31 mouse cellular contexts compared by ENCODE assay signal in the genomic region with DNA sequence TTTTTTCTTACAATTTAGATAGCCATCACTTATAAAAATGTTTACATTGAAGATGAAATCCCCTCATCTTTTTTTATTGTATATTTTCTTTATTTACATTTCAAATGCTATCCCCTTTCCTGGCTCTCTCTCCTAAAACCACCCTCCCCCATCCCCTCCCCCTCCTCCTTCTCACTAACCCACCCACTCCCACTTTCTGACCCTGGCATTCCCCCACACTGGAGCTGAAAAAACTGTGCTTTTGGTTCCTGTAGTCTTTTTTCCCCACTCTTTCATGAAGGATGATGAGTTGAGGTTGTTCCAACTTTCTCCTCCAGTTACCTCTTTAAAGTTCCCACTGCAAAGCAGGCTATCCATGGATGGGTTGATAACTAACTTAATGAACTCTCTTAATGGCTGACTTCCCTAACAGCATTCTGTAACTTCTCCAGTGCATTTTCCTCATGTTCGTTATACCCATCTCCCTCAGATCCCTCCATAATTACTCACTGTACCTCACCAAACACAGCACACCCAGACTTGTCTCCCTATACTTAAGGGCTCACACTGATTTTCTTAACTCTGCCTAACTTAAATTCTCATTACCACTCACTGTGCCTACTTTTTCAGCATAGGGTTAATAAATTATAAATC.
A peak's percentile ranks its signal among the peaks of the same experiment; 100 is the strongest.
DNase-seq lines count a peak whose midpoint lies in the region; ATAC-seq and TF ChIP-seq lines count a peak whose summit lies in the region.
"Had no signal": no experiment of that assay in that cellular context is flagged by ENCODE, and none has a peak within 500 bp of the region (broad histone marks: within the 10 kb centered on the region; RNA-seq: fewer than 3 reads in every experiment).

No protein-coding gene starts in this region.

- no peaks in the 10 kb centered on the region for H3K4me1 ChIP-seq in intestine, embryonic 15.5 days (replicated peaks)
- H3K4me1 ChIP-seq in intestine, embryonic 16.5 days (ENCODE audit: control insufficient read depth, insufficient read depth, low read length): 0 out of 2 replicates have a peak, but pooled peaks cover 2% of the 10 kb centered on the region
- H3K4me1 ChIP-seq in lung, embryonic 14.5 days (ENCODE audit: insufficient read depth): no peaks in the 10 kb centered on the region
- no peaks in the 10 kb centered on the region for H3K4me1 ChIP-seq in kidney, embryonic 14.5 days (ENCODE audit: control insufficient read depth, insufficient read depth, low read length)
- H3K4me1 ChIP-seq: embryonic facial prominence, embryonic 13.5 days; forebrain, embryonic 10.5 days; forebrain, embryonic 15.5 days; hindbrain, embryonic 13.5 days; limb, embryonic 13.5 days; liver, embryonic 12.5 days; midbrain, embryonic 13.5 days; neural tube, embryonic 13.5 days had no signal

- peak; percentile 40 for DNase-seq in lung, embryonic 14.5 days
- DNase-seq in lung, postnatal 14 days: no peak
- DNase-seq in kidney, postnatal 14 days: peak; percentile 6
- no peak for DNase-seq in ovary, postnatal 10 days (ENCODE audit: low spot score)
- DNase-seq: adrenal gland, postnatal 25 days; cerebellum, adult 11-12 months; cerebellum, adult 9-11 months; embryo, embryonic 11 days; gastrocnemius, adult 2 months; gastrocnemius, postnatal 36 days; heart, adult 2 months; heart, postnatal 4 days; lung, adult 18-20 months; retina, postnatal 1 day; right cerebral cortex, postnatal 14 days; thymus, postnatal 14 days had no signal

- H3K27me3 ChIP-seq in intestine, embryonic 15.5 days (replicated peaks): no peaks in the 10 kb centered on the region
- no peaks in the 10 kb centered on the region for H3K27me3 ChIP-seq in intestine, embryonic 16.5 days (replicated peaks; ENCODE audit: control insufficient read depth, insufficient read depth, low read length)
- no peaks in the 10 kb centered on the region for H3K27me3 ChIP-seq in lung, embryonic 14.5 days (ENCODE audit: insufficient read depth, low read length)
- no peaks in the 10 kb centered on the region for H3K27me3 ChIP-seq in kidney, embryonic 14.5 days (ENCODE audit: control insufficient read depth, insufficient read depth, low read length)
- H3K27me3 ChIP-seq: embryonic facial prominence, embryonic 13.5 days; forebrain, embryonic 15.5 days; hindbrain, embryonic 13.5 days; limb, embryonic 13.5 days; liver, embryonic 12.5 days; midbrain, embryonic 13.5 days; neural tube, embryonic 13.5 days had no signal

- no peaks in the 10 kb centered on the region for H3K36me3 ChIP-seq in intestine, embryonic 15.5 days
- no peaks in the 10 kb centered on the region for H3K36me3 ChIP-seq in intestine, embryonic 16.5 days (ENCODE audit: control insufficient read depth, insufficient read depth, low read length)
- H3K36me3 ChIP-seq in lung, embryonic 14.5 days (ENCODE audit: insufficient read depth): no peaks in the 10 kb centered on the region
- no peaks in the 10 kb centered on the region for H3K36me3 ChIP-seq in kidney, embryonic 14.5 days (ENCODE audit: control insufficient read depth, insufficient read depth, low read length)
- H3K36me3 ChIP-seq: embryonic facial prominence, embryonic 13.5 days; forebrain, embryonic 10.5 days; forebrain, embryonic 15.5 days; hindbrain, embryonic 13.5 days; limb, embryonic 13.5 days; liver, embryonic 12.5 days; midbrain, embryonic 13.5 days; neural tube, embryonic 13.5 days had no signal

- no peak for TF ChIP-seq CTCF in lung, embryonic 14.5 days (IDR thresholded peaks at IDR 0.05; ENCODE audit: low read depth)

- no peak overlapping the region for H3K9ac ChIP-seq in intestine, embryonic 15.5 days
- H3K9ac ChIP-seq in intestine, embryonic 16.5 days (ENCODE audit: low read depth, low read length): no peak overlapping the region
- no peak overlapping the region for H3K9ac ChIP-seq in lung, embryonic 14.5 days
- H3K9ac ChIP-seq in kidney, embryonic 14.5 days (ENCODE audit: low read depth, low read length): no peak overlapping the region
- H3K9ac ChIP-seq: embryonic facial prominence, embryonic 13.5 days; forebrain, embryonic 15.5 days; hindbrain, embryonic 13.5 days; limb, embryonic 13.5 days; liver, embryonic 12.5 days; midbrain, embryonic 13.5 days; neural tube, embryonic 13.5 days had no signal

- H3K9me3 ChIP-seq in intestine, embryonic 15.5 days: no peaks in the 10 kb centered on the region
- H3K9me3 ChIP-seq in intestine, embryonic 16.5 days (ENCODE audit: control insufficient read depth, low read length): no peaks in the 10 kb centered on the region
- no peaks in the 10 kb centered on the region for H3K9me3 ChIP-seq in lung, embryonic 14.5 days (ENCODE audit: low read depth, low read length)
- H3K9me3 ChIP-seq in kidney, embryonic 14.5 days (ENCODE audit: control insufficient read depth, low read length): no peaks in the 10 kb centered on the region
- H3K9me3 ChIP-seq: embryonic facial prominence, embryonic 13.5 days; forebrain, embryonic 10.5 days; forebrain, embryonic 15.5 days; hindbrain, embryonic 13.5 days; limb, embryonic 13.5 days; liver, embryonic 12.5 days; midbrain, embryonic 13.5 days; neural tube, embryonic 13.5 days had no signal

- 69% methylated on average over 1 of the region's 1 CpGs for WGBS in intestine, embryonic 15.5 days
- WGBS in intestine, embryonic 16.5 days: 64% methylated on average over 1 of the region's 1 CpGs
- 46% methylated on average over 1 of the region's 1 CpGs for WGBS in lung, embryonic 14.5 days
- WGBS in kidney, embryonic 14.5 days: 41% methylated on average over 1 of the region's 1 CpGs

- no peak overlapping the region for H3K4me3 ChIP-seq in intestine, embryonic 15.5 days (replicated peaks)
- no peak overlapping the region for H3K4me3 ChIP-seq in intestine, embryonic 16.5 days (ENCODE audit: low read length)
- H3K4me3 ChIP-seq in lung, embryonic 14.5 days (ENCODE audit: low read depth, low read length): no peak overlapping the region
- H3K4me3 ChIP-seq in kidney, embryonic 14.5 days (ENCODE audit: low read length): no peak overlapping the region
- H3K4me3 ChIP-seq: embryonic facial prominence, embryonic 13.5 days; forebrain, embryonic 10.5 days; forebrain, embryonic 15.5 days; gastrocnemius, adult 2 months; heart, adult 2 months; hindbrain, embryonic 13.5 days; layer of hippocampus, adult 2 months; left cerebral cortex, adult 2 months; limb, embryonic 13.5 days; liver, embryonic 12.5 days; midbrain, embryonic 13.5 days; neural tube, embryonic 13.5 days had no signal

- peak; percentile 51; the same call in 1 of the 2 replicates for ATAC-seq in intestine, embryonic 15.5 days
- ATAC-seq in intestine, embryonic 16.5 days: no peak
- peak; percentile 69 for ATAC-seq in lung, embryonic 14.5 days (ENCODE audit: insufficient read depth)
- ATAC-seq in kidney, embryonic 14.5 days (ENCODE audit: low FRiP score, low TSS enrichment): peak; percentile 69; the same call in 1 of the 2 replicates
- ATAC-seq: CD4-positive, CD25-positive, alpha-beta regulatory T cell, adult 4 months; forebrain, embryonic 15.5 days; liver, embryonic 12.5 days; midbrain, embryonic 13.5 days had no signal

- H3K27ac ChIP-seq in intestine, embryonic 15.5 days: no peak overlapping the region
- no peak overlapping the region; the same call in 1 of the 2 replicates for H3K27ac ChIP-seq in intestine, embryonic 16.5 days (ENCODE audit: low read length)
- no peak overlapping the region; the same call in 1 of the 2 replicates for H3K27ac ChIP-seq in lung, embryonic 14.5 days (ENCODE audit: low read depth)
- peak overlapping the region; percentile 6; the same call in 1 of the 2 replicates for H3K27ac ChIP-seq in kidney, embryonic 14.5 days (ENCODE audit: low read depth, low read length)
- H3K27ac ChIP-seq: embryonic facial prominence, embryonic 13.5 days; forebrain, embryonic 10.5 days; forebrain, embryonic 15.5 days; gastrocnemius, adult 2 months; heart, adult 2 months; hindbrain, embryonic 13.5 days; layer of hippocampus, adult 2 months; left cerebral cortex, adult 2 months; limb, embryonic 13.5 days; liver, embryonic 12.5 days; macrophage; midbrain, embryonic 13.5 days; neural tube, embryonic 13.5 days had no signal

- no peak overlapping the region for H3K4me2 ChIP-seq in intestine, embryonic 15.5 days (replicated peaks)
- no peak overlapping the region for H3K4me2 ChIP-seq in intestine, embryonic 16.5 days (ENCODE audit: low read depth, low read length)
- H3K4me2 ChIP-seq in lung, embryonic 14.5 days: no peak overlapping the region
- no peak overlapping the region for H3K4me2 ChIP-seq in kidney, embryonic 14.5 days (replicated peaks; ENCODE audit: low read depth, low read length)
- H3K4me2 ChIP-seq: embryonic facial prominence, embryonic 13.5 days; forebrain, embryonic 15.5 days; hindbrain, embryonic 13.5 days; limb, embryonic 13.5 days; liver, embryonic 12.5 days; midbrain, embryonic 13.5 days; neural tube, embryonic 13.5 days had no signal

Comparison
In these comparisons a context has a peak if more than half of its experiments do, and no peak if none do; other contexts are left out.
1. DNase-seq: peak in lung, embryonic 14.5 days (single experiment) and kidney, postnatal 14 days (single experiment); none in lung, postnatal 14 days (single experiment) and ovary, postnatal 10 days (single experiment).